Mouse (Mus musculus): ENCODE measurements around the gene Adra2c. TPM values are rescaled to one million over a fixed set of nuclear protein-coding genes. Genes with fewer than 3 reads are reported as not detected.

Gene Adra2c
- polyA plus RNA-seq, 1 experiment: not detected

DNA sequence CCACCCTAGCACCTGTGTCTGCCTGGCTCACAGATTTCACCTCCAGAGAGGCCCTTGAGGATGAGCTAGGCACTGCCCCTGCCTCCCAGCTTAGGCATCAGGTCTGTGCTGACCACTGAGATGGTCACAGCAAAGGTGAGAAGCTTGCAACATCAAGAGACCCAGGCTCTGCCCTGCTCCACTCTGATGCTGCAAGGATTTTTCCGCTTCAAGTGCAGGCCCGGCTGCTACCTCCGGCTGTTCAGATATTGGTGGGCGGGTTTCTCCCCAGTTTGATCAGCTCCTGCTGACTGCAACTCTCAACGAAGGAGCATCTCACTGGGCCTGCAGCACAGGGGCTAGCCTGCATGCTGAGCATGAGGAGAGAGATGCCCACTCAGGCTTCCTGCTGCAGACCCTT lies 8.1 kb downstream of the Adra2c start:
- no peak overlapping the region for H3K9ac ChIP-seq (ENCODE audit: low read depth, poor library complexity, severe bottlenecking)
- H3K9me3 ChIP-seq (replicated peaks; ENCODE audit: control insufficient read depth, insufficient read depth, low read length, poor library complexity, severe bottlenecking): no peaks in the 10 kb centered on the region
- TF ChIP-seq POLR2A (IDR thresholded peaks at IDR 0.05; ENCODE audit: insufficient read depth, low read length): no peak
- TF ChIP-seq EP300 (IDR thresholded peaks at IDR 0.05; ENCODE audit: insufficient read depth, low read depth, low read length): no peak
- no peak for TF ChIP-seq CTCF (IDR thresholded peaks at IDR 0.05; ENCODE audit: low read depth, low read length)
- H3K27me3 ChIP-seq (ENCODE audit: control insufficient read depth, insufficient read depth, low read length, poor library complexity, severe bottlenecking): no peaks in the 10 kb centered on the region; the same call in 1 of the 2 replicates
- H3K4me3 ChIP-seq (ENCODE audit: low read depth, low read length): no peak overlapping the region
- H3K36me3 ChIP-seq (ENCODE audit: control insufficient read depth, insufficient read depth, low read length, poor library complexity, severe bottlenecking): no peaks in the 10 kb centered on the region
- H3K4me1 ChIP-seq (ENCODE audit: control insufficient read depth, insufficient read depth, low read length): no peaks in the 10 kb centered on the region
- no peak overlapping the region for H3K27ac ChIP-seq (ENCODE audit: insufficient read depth, low read length)

DNA sequence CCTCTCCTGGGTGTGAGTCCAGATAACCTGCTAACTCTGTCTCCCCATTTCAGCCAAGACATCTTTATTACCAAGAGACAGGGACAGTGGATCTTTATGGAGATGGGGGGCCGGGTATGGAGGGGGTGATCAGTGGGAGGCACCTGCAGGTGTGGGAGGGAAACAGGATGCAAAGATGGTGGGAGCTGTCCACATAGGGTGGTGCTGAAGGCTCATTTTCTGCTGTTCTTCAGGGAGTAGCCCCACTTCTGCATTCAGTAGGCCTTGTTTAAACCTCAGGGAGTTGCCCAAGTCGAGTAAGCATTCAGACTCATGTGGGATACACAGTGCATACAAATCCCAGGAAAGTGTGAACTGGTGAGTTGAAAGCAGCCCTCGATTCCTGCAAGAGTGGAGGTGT lies 21.5 kb downstream of the Adra2c start:
- H3K36me3 ChIP-seq (ENCODE audit: control insufficient read depth, insufficient read depth, low read length, poor library complexity, severe bottlenecking): no peaks in the 10 kb centered on the region
- no peaks in the 10 kb centered on the region for H3K9me3 ChIP-seq (replicated peaks; ENCODE audit: control insufficient read depth, insufficient read depth, low read length, poor library complexity, severe bottlenecking)
- no peaks in the 10 kb centered on the region for H3K27me3 ChIP-seq (ENCODE audit: control insufficient read depth, insufficient read depth, low read length, poor library complexity, severe bottlenecking)
- TF ChIP-seq CTCF (IDR thresholded peaks at IDR 0.05; ENCODE audit: low read depth, low read length) (no peak), EP300 (IDR thresholded peaks at IDR 0.05; ENCODE audit: insufficient read depth, low read depth, low read length) (no peak), POLR2A (IDR thresholded peaks at IDR 0.05; ENCODE audit: insufficient read depth, low read length) (no peak)
- H3K4me3 ChIP-seq (ENCODE audit: low read depth, low read length): no peak overlapping the region
- no peak overlapping the region for H3K9ac ChIP-seq (ENCODE audit: low read depth, poor library complexity, severe bottlenecking)
- no peak overlapping the region for H3K27ac ChIP-seq (ENCODE audit: insufficient read depth, low read length)
- H3K4me1 ChIP-seq (ENCODE audit: control insufficient read depth, insufficient read depth, low read length): no peaks in the 10 kb centered on the region

DNA sequence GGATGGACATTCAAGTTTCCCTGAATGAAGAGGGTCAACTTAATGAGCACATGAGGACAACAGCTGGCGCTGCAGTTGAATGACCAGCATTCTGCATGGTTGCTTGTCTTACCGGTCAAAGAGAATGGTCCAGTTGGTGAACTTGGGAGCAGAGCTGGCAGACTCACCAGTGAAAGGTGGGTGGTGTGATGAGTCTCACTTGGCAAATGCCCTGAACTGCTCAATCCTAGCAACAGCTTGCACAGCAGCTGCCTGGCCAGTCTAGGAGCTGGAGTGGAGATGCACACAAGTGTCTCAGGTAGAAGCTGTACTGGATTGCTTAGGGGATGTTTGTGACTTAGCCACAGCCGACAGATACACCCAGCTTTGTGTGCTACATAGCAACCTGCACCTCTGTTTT lies 26.1 kb downstream of the Adra2c start:
- H3K27ac ChIP-seq (ENCODE audit: insufficient read depth, low read length): no peak overlapping the region
- no peak for TF ChIP-seq EP300 (IDR thresholded peaks at IDR 0.05; ENCODE audit: insufficient read depth, low read depth, low read length)
- no peak for TF ChIP-seq CTCF (IDR thresholded peaks at IDR 0.05; ENCODE audit: low read depth, low read length)
- TF ChIP-seq POLR2A (IDR thresholded peaks at IDR 0.05; ENCODE audit: insufficient read depth, low read length): no peak

DNA sequence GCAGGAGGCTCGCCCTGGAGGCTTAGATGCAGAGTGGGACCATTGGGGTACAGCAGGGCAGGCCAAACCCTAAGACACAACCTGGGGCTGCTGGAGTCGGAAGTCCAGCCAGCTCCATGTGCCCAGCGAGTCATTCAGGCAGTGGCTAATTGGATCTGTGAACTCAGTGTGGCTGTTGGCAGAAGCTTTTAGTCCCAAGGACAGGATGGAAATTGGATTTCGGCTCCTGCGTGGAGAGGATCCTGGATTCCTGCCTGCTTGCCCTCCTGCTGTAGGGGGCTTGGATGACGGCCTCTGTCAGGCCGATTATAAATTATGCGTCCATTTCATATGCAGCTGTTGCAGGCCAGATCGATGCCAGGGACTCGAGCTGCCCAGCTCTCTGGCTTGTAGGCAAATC lies 27.2 kb downstream of the Adra2c start:
- no peak overlapping the region for H3K27ac ChIP-seq (ENCODE audit: insufficient read depth, low read length)
- no peaks in the 10 kb centered on the region for H3K4me1 ChIP-seq (ENCODE audit: control insufficient read depth, insufficient read depth, low read length)
- no peaks in the 10 kb centered on the region for H3K9me3 ChIP-seq (replicated peaks; ENCODE audit: control insufficient read depth, insufficient read depth, low read length, poor library complexity, severe bottlenecking)
- no peak for TF ChIP-seq POLR2A (IDR thresholded peaks at IDR 0.05; ENCODE audit: insufficient read depth, low read length)
- TF ChIP-seq EP300 (IDR thresholded peaks at IDR 0.05; ENCODE audit: insufficient read depth, low read depth, low read length): no peak
- no peak for TF ChIP-seq CTCF (IDR thresholded peaks at IDR 0.05; ENCODE audit: low read depth, low read length)
- no peak overlapping the region for H3K9ac ChIP-seq (ENCODE audit: low read depth, poor library complexity, severe bottlenecking)
- H3K4me3 ChIP-seq (ENCODE audit: low read depth, low read length): no peak overlapping the region
- H3K36me3 ChIP-seq (ENCODE audit: control insufficient read depth, insufficient read depth, low read length, poor library complexity, severe bottlenecking): no peaks in the 10 kb centered on the region
- no peaks in the 10 kb centered on the region for H3K27me3 ChIP-seq (ENCODE audit: control insufficient read depth, insufficient read depth, low read length, poor library complexity, severe bottlenecking)

More for the DNA sequence above, 26.1 kb downstream of the Adra2c start:
- H3K36me3 ChIP-seq (ENCODE audit: control insufficient read depth, insufficient read depth, low read length, poor library complexity, severe bottlenecking): no peaks in the 10 kb centered on the region
- no peak overlapping the region for H3K9ac ChIP-seq (ENCODE audit: low read depth, poor library complexity, severe bottlenecking)
- H3K27me3 ChIP-seq (ENCODE audit: control insufficient read depth, insufficient read depth, low read length, poor library complexity, severe bottlenecking): no peaks in the 10 kb centered on the region
- H3K9me3 ChIP-seq (replicated peaks; ENCODE audit: control insufficient read depth, insufficient read depth, low read length, poor library complexity, severe bottlenecking): no peaks in the 10 kb centered on the region
- no peaks in the 10 kb centered on the region for H3K4me1 ChIP-seq (ENCODE audit: control insufficient read depth, insufficient read depth, low read length)
- no peak overlapping the region for H3K4me3 ChIP-seq (ENCODE audit: low read depth, low read length)

DNA sequence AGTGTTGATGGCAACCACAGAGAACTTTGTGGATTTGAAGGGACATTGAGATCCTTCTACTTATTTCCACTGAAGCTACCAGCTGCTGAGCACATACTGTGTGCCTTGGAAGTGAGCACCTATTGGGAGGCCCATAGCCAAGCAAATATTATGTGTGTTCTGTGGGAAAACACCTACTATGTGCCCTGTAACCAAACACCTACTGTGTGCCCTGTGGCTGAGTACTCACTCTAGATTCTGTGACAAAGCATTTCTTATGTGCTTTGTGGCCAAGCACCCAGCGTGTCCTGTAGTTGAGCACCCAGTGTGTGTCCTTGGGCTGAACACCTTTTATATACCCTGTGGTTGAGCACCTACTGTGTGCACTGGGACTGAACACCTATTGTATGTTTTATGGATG lies 28.6 kb downstream of the Adra2c start:
- TF ChIP-seq CTCF (IDR thresholded peaks at IDR 0.05; ENCODE audit: low read depth, low read length) (no peak), EP300 (IDR thresholded peaks at IDR 0.05; ENCODE audit: insufficient read depth, low read depth, low read length) (no peak), POLR2A (IDR thresholded peaks at IDR 0.05; ENCODE audit: insufficient read depth, low read length) (no peak)
- Histone ChIP-seq H3K36me3 (ENCODE audit: control insufficient read depth, insufficient read depth, low read length, poor library complexity, severe bottlenecking) (no peaks in the 10 kb centered on the region), H3K4me3 (ENCODE audit: low read depth, low read length) (no peak overlapping the region), H3K4me1 (ENCODE audit: control insufficient read depth, insufficient read depth, low read length) (no peaks in the 10 kb centered on the region), H3K9ac (ENCODE audit: low read depth, poor library complexity, severe bottlenecking) (no peak overlapping the region), H3K27me3 (ENCODE audit: control insufficient read depth, insufficient read depth, low read length, poor library complexity, severe bottlenecking) (no peaks in the 10 kb centered on the region), H3K27ac (ENCODE audit: insufficient read depth, low read length) (no peak overlapping the region), H3K9me3 (replicated peaks; ENCODE audit: control insufficient read depth, insufficient read depth, low read length, poor library complexity, severe bottlenecking) (no peaks in the 10 kb centered on the region)

DNA sequence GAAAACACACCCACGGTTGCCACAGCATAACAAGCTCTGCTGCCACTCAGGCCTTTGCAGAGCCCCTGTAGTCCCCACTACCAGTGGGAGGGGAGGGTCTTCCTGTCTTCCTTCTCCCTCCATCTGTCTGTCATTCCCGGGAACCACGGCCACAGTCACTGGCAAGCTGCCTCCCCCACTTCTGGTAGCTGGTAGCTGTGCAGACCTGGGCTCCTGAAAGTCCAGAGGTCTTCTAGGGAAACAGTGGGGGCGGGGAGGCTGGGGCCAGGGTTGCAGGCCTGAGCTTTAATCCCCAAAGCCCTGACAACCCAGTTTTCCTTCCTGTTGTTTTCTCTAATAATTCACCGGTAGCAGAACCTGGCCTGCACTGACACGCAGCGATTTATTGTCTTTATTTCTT lies 31.7 kb downstream of the Adra2c start:
- Histone ChIP-seq H3K4me1 (ENCODE audit: control insufficient read depth, insufficient read depth, low read length) (no peaks in the 10 kb centered on the region), H3K4me3 (ENCODE audit: low read depth, low read length) (no peak overlapping the region), H3K36me3 (ENCODE audit: control insufficient read depth, insufficient read depth, low read length, poor library complexity, severe bottlenecking) (no peaks in the 10 kb centered on the region), H3K9me3 (replicated peaks; ENCODE audit: control insufficient read depth, insufficient read depth, low read length, poor library complexity, severe bottlenecking) (no peaks in the 10 kb centered on the region), H3K27ac (ENCODE audit: insufficient read depth, low read length) (no peak overlapping the region), H3K9ac (ENCODE audit: low read depth, poor library complexity, severe bottlenecking) (no peak overlapping the region), H3K27me3 (ENCODE audit: control insufficient read depth, insufficient read depth, low read length, poor library complexity, severe bottlenecking) (no peaks in the 10 kb centered on the region)
- TF ChIP-seq CTCF (IDR thresholded peaks at IDR 0.05; ENCODE audit: low read depth, low read length): no peak
- TF ChIP-seq EP300 (IDR thresholded peaks at IDR 0.05; ENCODE audit: insufficient read depth, low read depth, low read length): no peak
- no peak for TF ChIP-seq POLR2A (IDR thresholded peaks at IDR 0.05; ENCODE audit: insufficient read depth, low read length)
